Mouse (Mus musculus): ENCODE data around the gene Prx. TPM values are rescaled to one million over a fixed set of nuclear protein-coding genes. Genes with fewer than 3 reads are reported as not detected.

Gene Prx
- total and polyA plus RNA-seq, 3 experiments, result 0.17 to 0.41 (median 0.21) TPM

GRCm38 (mm10) chr7:27475596-27475995 is 23.5 kb upstream of the Prx start:
- in situ Hi-C loops (cut with MboI; ENCODE audit: low pct_ligation_motif_present, low pct_unique_long_range_greater_than_20kb, low sequenced_read_pairs) (no loop called here), dilution Hi-C loops (cut with MboI; ENCODE audit: extremely low pct_ligation_motif_present, extremely low pct_unique_long_range_greater_than_20kb, low sequenced_read_pairs) (no loop called here)
- Histone ChIP-seq H3K79me2 (replicated peaks; ENCODE audit: control insufficient read depth, extremely low read depth, insufficient read depth, poor library complexity, severe bottlenecking) (no peaks in the 10 kb centered on the region), H3K9ac (ENCODE audit: insufficient read depth, low read depth) (no peak overlapping the region), H3K27ac (ENCODE audit: insufficient read depth, low read depth) (no peak overlapping the region), H3K4me3 (replicated peaks in 1 of 3; ENCODE audit: low read depth in 2 of 3, low read length in 2 of 3, poor library complexity in 1 of 3) (no peak overlapping the region), H3K27me3 (replicated peaks) (no peaks in the 10 kb centered on the region), H3K9me3 (replicated peaks; ENCODE audit: low read length) (no peaks in the 10 kb centered on the region), H3K36me3 (replicated peaks in 1 of 2; ENCODE audit: control insufficient read depth in 1 of 2, insufficient read depth in 1 of 2, low read length in 1 of 2) (peaks cover 0 to 12% of the 10 kb centered on the region in 2 experiments), H3K4me1 (ENCODE audit: control insufficient read depth in 1 of 2, insufficient read depth in 2 of 2) (peaks cover 9 to 28% of the 10 kb centered on the region in 2 experiments), H3K4me2 (ENCODE audit: insufficient read depth, low read depth, poor library complexity, severe bottlenecking) (peak overlapping the region; percentile 72; the same call in 1 of the 2 replicates)
- TF ChIP-seq PAX5 (IDR thresholded peaks at IDR 0.05; ENCODE audit: low read length), result no peak
- no peak for TF ChIP-seq EP300 (IDR thresholded peaks at IDR 0.05; ENCODE audit: low read length)
- no peak for TF ChIP-seq SMC3 (IDR thresholded peaks at IDR 0.05; ENCODE audit: low read depth, low read length)
- TF ChIP-seq POLR2A (IDR thresholded peaks at IDR 0.05; ENCODE audit: low read depth, low read length), result no peak
- no peak for TF ChIP-seq USF1 (IDR thresholded peaks at IDR 0.05; ENCODE audit: low read depth, low read length)
- TF ChIP-seq MXI1 (IDR thresholded peaks at IDR 0.05; ENCODE audit: low read depth, low read length), result no peak
- no peak for TF ChIP-seq MEF2A (IDR thresholded peaks at IDR 0.05; ENCODE audit: borderline replicate concordance, low read depth, low read length)
- no peak for TF ChIP-seq MAZ (IDR thresholded peaks at IDR 0.05; ENCODE audit: low read depth, low read length)
- no peak for TF ChIP-seq BHLHE40 (IDR thresholded peaks at IDR 0.05; ENCODE audit: low read depth, low read length)
- TF ChIP-seq ZMIZ1 (IDR thresholded peaks at IDR 0.05; ENCODE audit: low read depth, low read length), result no peak
- no peak for TF ChIP-seq ELF1 (IDR thresholded peaks at IDR 0.05; ENCODE audit: low read depth, low read length)
- TF ChIP-seq CHD1 (IDR thresholded peaks at IDR 0.05; ENCODE audit: low read depth, low read length), result no peak
- TF ChIP-seq UBTF (IDR thresholded peaks at IDR 0.05; ENCODE audit: low read depth, low read length), result no peak
- no peak for DNase-seq (ENCODE audit: extremely low read depth)

GRCm38 (mm10) chr7:27476098-27476635 is 23.0 kb upstream of the Prx start:
- Histone ChIP-seq H3K27me3 (replicated peaks) (no peaks in the 10 kb centered on the region), H3K4me2 (ENCODE audit: insufficient read depth, low read depth, poor library complexity, severe bottlenecking) (no peak overlapping the region), H3K27ac (ENCODE audit: insufficient read depth, low read depth) (no peak overlapping the region), H3K4me1 (ENCODE audit: control insufficient read depth in 1 of 2, insufficient read depth in 2 of 2) (peaks cover 9 to 32% of the 10 kb centered on the region in 2 experiments), H3K9ac (ENCODE audit: insufficient read depth, low read depth) (no peak overlapping the region), H3K79me2 (replicated peaks; ENCODE audit: control insufficient read depth, extremely low read depth, insufficient read depth, poor library complexity, severe bottlenecking) (no peaks in the 10 kb centered on the region), H3K9me3 (replicated peaks; ENCODE audit: low read length) (no peaks in the 10 kb centered on the region), H3K4me3 (replicated peaks in 1 of 3; ENCODE audit: low read depth in 2 of 3, low read length in 2 of 3, poor library complexity in 1 of 3) (no peak overlapping the region), H3K36me3 (replicated peaks in 1 of 2; ENCODE audit: control insufficient read depth in 1 of 2, insufficient read depth in 1 of 2, low read length in 1 of 2) (peaks cover 0 to 12% of the 10 kb centered on the region in 2 experiments)
- dilution Hi-C loops (cut with MboI; ENCODE audit: extremely low pct_ligation_motif_present, extremely low pct_unique_long_range_greater_than_20kb, low sequenced_read_pairs), result no loop called here
- in situ Hi-C loops (cut with MboI; ENCODE audit: low pct_ligation_motif_present, low pct_unique_long_range_greater_than_20kb, low sequenced_read_pairs), result no loop called here
- DNase-seq (ENCODE audit: extremely low read depth), result no peak
- TF ChIP-seq MXI1 (IDR thresholded peaks at IDR 0.05; ENCODE audit: low read depth, low read length), result no peak
- no peak for TF ChIP-seq TCF12 (IDR thresholded peaks at IDR 0.05; ENCODE audit: low read depth, low read length)
- TF ChIP-seq ELF1 (IDR thresholded peaks at IDR 0.05; ENCODE audit: low read depth, low read length), result no peak
- TF ChIP-seq SIN3A (IDR thresholded peaks at IDR 0.05; ENCODE audit: low read length), result no peak
- TF ChIP-seq GABPA (IDR thresholded peaks at IDR 0.05; ENCODE audit: insufficient replicate concordance, low read depth, low read length), result no peak
- TF ChIP-seq USF1 (IDR thresholded peaks at IDR 0.05; ENCODE audit: low read depth, low read length), result no peak
